Mouse (Mus musculus) lung, adult 2 months (tissue): ENCODE results near the gene Gtf2ird1.

Experiments
- CTCF ChIP-seq: fragments of 200-500 bp; IDR thresholded peaks from 2 replicates; pipeline ENCODE4 v1.5.1; 2011; ENCODE audit warnings: mild to moderate bottlenecking, low read length, control low read depth; ENCODE audit not compliant: insufficient read depth
- POLR2A ChIP-seq: fragments of 200-500 bp; IDR thresholded peaks from 2 replicates; pipeline ENCODE4 v1.6.1; 2011; ENCODE audit warnings: low read depth, mild to moderate bottlenecking, control low read depth, low read length, borderline replicate concordance; ENCODE audit errors: extremely low read depth

DNA sequence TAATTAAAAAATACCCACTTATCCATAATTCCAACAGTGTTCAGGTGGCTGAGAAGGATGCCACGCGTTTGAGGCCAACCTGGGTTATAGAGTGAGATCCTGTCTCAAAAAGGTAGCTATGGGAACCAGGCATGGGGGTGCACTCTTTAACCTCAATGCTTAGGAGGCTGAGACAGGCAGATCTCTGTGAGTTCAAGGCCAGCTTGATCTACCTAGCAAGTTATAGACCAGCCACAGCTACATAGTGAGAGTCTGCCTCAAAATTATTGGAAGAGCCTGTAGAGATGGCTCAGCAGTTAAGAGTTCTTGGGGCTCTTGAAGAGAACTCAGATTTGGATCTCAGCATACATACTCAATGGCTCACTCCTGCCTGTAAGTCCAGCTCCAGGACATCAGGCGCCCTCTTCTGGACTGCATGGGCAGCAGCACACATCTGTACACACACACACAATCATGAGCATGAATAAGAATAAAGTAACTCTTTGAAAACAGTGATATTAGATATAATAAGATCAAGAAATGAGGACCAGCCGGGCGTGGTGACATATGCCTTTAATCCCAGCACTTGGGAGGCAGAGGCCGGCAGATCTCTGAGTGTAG lies 18.6 kb upstream of the Gtf2ird1 start:
- TF ChIP-seq POLR2A (no peak), CTCF (0 out of 2 replicates have a peak, but pooled peaks have one; percentile 12)
